Mouse (Mus musculus): ENCODE measurements at regions not wholly inside any gene's neighbourhood (a gene's known extent, or its start where the extent isn't known, plus 50 kb on each side); places are given as distances from the start of the nearest gene placed in this dataset.

DNA sequence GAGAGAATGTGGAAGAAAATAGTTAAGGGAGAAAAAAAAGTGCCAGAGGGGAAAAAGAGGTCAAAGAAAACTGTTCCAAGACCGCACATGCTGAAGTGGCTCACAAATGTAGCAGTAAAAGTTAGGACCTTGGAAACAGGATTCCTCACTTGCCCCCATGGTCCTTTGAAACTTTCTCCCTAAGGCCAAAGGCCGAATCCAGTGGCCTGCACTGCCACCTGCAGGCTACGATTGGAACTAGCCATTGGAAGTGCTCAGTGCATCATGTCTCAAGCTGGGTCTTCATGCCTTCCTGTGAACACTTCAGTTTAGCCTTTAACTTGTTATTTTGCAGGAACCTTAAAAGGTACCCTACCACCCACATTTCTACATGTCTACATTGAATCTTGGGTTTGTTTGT is 56.3 kb upstream of the Mctp2 start:
- ATAC-seq (replicated peaks; ENCODE audit: poor library complexity, severe bottlenecking) = peak; percentile 96

DNA sequence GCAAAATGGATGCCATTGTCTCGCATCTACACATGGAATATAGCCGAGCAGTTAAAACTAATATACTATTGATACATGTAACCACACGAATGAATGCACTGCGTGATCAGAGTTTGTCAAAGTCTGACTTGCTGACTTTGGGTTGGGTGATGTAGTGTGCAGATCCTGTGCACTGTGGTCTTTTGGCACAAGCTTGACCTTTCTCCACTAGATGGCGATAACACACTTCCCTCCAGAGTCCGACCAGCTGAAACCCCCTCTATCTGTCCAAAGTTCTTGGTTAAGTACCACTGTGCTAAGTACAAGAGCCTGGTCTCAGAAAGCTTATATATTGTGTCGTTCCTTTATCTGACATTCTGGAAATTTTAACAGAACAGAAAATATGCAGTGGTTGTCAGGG is 84.9 kb upstream of the Mctp2 start:
- ATAC-seq (replicated peaks; ENCODE audit: poor library complexity, severe bottlenecking) = peak; percentile 81

DNA sequence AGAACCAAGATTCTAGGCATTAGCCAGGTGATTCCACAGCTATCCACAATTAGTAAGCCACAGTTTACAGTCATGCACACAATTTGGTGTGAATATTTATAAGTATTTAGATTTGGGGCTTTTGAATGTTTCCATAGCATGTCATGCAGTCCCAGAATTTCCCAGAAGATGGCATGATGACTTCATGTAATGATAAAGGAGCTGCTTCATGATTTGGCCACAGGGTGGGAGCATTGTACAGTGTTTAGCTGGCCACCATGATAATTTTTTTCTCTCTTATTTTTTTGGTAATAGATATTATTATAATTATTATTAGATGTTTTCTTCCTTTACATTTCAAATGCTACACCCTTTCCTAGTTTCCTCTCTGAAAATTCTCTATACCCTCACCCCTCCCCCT is 93.6 kb upstream of the Mctp2 start:
- ATAC-seq (replicated peaks; ENCODE audit: poor library complexity, severe bottlenecking) = peak; percentile 87

DNA sequence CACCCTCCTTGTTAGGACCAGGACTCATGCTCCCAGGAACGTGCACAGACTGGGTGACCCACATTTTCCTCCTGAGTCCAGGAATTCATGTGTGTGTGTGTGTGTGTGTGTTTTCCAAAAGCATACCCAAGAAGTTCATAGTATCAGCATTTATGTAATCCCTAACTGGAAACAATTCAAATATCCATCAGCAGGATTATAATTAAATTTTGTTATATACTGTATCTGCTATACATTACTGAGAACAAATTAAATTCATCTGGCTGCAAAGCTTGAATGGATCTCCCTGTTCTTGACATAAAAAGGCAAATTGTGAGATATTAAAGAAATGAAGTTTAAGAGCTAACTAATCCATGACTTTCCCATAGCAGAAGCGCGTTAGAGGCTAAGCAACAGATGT is 99.7 kb upstream of the Mctp2 start:
- no peak for ATAC-seq (replicated peaks; ENCODE audit: poor library complexity, severe bottlenecking)

DNA sequence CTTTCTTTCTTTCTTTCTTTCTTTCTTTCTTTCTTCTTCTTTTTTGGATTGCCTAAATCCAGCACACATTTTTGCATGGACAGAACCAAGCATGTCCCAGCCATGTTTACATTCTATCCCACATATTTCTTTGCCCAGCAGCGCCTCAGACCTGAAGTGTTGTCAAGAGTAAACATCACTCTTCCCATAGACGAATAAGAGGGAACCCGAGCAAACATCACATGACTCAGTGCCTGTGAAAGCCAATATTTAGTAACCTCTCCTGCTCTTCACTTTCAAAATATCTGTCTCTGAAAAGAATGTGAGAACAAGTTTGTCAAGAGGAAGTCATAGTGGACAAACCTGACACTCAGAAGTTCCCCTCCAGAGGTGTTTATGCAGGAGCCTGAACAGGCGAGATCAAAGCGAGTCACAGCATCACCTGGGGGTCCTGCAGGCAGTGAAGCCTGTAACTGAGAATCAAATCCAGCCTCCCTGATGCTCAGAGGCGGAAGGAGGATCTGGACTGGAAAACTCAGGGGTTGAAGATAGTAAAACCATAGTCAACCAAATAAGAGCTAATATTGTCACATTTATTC is 102.1 kb upstream of the Mctp2 start:
- ATAC-seq (replicated peaks; ENCODE audit: poor library complexity, severe bottlenecking) = no peak

DNA sequence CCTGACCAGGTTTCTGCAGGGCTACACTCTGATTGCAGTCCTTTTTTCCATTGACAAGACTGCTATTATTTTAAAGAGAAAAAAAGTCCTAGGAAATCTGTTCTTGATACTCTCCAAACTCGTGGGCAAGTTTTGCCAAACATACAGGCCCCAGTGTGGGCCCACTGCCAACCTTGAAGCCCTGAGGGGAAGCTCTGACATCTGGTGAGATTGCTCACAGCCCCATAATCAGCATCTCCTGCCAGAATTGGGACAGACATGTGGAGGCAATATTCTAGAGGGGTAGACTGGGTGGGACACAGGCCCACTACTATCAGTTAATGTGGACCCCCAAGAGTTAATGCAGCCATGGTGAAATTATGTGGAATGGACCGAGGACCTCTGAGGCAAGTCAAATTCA is 132.1 kb upstream of the Mctp2 start:
- no peak for ATAC-seq (replicated peaks; ENCODE audit: poor library complexity, severe bottlenecking)

DNA sequence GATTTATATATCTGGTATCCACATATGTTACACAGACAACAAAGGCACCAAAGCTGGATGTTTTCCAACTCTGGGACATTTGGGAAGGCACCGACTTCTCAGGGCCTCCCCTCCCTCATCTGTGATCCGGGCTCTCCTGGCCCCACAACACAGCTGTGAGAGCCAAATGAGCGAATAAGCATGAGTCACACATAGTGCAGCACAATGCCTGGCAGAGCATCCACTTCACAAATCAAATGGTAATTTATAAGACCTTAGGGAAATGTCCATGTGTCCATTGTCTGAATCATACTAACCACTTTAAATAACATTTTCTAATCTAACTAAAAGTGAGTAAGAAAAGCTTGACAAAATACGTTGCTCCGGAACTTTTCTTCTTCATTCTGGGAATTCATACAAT is 135.6 kb upstream of the Mctp2 start:
- ATAC-seq (replicated peaks; ENCODE audit: poor library complexity, severe bottlenecking) = no peak

DNA sequence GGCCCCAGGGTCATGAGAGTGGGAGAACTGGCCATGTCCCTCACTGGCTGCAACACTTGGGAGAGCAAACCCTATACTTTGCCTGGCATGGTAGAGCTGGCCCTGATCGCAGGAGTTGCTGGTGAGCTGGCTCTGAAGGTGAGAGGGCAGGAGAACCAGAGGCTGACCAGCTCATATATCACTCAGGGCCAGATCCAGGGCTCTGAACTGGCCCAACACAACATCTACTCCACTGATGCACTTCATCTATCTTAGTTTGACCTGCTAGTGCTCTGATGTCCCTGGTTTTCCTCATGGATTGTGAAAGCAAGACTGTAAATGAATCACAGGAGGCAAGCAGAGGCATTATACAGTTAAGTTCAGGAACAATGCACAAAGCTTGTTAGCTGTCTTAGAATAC is 137.6 kb upstream of the Mctp2 start:
- ATAC-seq (replicated peaks; ENCODE audit: poor library complexity, severe bottlenecking) = no peak

DNA sequence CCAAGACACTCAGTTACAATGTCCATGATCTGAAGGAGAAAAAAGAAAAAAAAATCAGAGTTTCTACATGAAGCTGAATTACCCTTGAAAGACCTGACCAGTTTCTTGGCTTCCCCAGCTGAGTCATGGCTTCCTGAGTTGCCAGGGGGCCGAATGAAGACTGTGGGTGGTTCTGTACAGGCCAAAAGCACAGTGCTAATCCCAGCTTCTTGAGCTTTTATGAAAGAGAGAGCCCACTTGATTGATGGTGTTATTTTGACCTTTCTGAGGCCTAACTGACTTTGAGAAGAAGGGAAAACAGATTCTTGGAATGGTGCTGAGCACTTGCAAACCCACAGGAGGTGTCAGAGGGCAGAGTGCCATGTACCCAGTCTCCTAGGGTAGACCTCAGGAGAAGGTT is 138.4 kb upstream of the Mctp2 start:
- no peak for ATAC-seq (replicated peaks; ENCODE audit: poor library complexity, severe bottlenecking)

DNA sequence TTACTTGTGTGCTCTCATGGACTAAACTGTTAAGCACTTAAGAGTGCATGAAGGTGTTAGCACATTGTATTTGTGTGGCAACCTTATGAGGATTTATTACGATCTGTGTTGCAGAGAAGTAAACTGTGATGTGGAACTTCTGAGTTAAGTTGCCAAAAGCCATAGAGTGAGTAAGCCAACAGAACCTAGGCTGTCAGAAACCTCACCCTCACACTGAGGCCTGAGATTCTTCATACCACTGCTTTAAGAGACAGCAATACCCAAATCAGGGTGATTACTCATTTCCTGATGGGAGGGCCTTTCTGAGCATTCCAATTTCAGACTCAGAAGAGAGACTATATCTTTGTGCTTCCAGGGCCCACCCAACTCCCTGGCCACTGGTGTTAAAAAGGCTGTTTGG is 140.5 kb upstream of the Mctp2 start:
- no peak for ATAC-seq (replicated peaks; ENCODE audit: poor library complexity, severe bottlenecking)

DNA sequence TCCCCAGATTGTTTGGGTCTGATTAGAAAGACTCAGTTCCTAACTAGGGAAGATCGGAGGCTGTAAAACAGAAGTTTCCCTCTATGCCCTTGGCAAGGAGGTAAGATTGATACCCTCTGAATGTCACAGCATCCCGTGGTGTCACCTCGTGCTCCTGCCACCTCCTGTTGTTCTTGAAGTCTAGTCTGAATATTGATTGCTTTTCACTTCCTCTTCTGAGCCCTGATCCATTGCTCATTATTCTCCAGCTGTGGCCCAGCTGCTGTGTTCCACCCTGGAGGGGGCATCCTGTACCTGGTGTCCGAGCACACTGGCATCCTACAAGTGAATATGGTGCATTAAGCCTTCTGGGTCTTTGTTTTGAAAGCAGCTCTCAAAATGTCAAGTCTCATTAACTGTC is 156.6 kb upstream of the Mctp2 start:
- ATAC-seq (replicated peaks; ENCODE audit: poor library complexity, severe bottlenecking) = no peak

DNA sequence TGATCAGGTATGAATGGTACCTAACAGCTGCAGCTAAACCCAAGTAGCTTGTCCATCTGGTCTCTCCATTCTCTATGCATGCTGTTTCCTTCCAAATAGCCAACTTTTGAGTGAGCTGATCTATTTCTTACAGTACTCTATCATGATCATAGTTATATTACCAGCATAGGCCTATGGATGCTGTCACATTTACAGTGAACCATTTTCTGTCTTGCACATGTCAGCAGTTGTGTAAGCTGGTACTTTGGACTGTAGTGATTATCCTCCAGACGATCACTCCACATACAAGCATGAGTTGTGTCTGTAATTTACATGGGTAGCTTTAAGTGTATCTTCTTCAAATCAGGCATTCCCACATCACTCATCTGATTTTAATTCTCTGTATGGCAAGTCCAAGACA is 158.2 kb upstream of the Mctp2 start:
- ATAC-seq (replicated peaks; ENCODE audit: poor library complexity, severe bottlenecking) = no peak

DNA sequence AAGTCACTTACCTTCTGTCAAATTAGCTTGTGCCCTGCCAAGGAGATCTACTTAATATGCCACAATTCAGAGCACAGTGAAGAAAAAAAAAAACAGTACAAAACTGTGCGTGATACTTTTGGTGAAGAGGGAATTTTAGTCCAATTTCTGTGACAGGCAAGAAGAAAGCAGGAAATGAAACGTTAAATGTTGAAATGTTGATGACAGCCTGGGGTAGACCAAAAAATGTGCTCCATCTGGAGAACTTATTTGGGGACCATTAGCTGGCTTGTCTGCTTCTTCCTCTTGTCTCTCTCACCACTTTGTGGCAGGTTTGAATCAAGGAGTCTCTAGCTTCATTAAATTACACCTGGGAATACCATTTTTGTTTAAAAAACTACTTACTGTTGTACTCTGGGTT is 163.3 kb upstream of the Mctp2 start:
- ATAC-seq (replicated peaks; ENCODE audit: poor library complexity, severe bottlenecking) = no peak

DNA sequence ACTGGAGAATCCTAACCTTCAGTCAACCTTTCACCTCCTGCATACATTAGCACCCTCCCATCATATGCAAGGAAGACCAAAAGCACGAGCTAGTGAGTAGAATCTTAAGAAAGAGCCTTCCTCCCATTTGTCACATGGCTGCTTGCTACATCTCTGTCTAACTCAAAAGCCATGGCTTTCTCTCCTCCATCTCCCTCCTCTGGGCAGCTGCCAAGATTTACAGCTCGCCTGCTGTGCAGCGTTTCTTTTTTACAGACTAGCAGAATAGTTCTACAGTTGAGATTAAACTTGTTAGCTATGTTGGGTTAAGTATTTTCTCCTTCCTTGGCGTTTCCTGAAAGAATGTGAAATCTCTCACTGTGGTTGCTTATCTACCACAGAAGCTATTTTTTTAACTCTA is 168.3 kb upstream of the Mctp2 start:
- ATAC-seq (replicated peaks; ENCODE audit: poor library complexity, severe bottlenecking) = no peak

DNA sequence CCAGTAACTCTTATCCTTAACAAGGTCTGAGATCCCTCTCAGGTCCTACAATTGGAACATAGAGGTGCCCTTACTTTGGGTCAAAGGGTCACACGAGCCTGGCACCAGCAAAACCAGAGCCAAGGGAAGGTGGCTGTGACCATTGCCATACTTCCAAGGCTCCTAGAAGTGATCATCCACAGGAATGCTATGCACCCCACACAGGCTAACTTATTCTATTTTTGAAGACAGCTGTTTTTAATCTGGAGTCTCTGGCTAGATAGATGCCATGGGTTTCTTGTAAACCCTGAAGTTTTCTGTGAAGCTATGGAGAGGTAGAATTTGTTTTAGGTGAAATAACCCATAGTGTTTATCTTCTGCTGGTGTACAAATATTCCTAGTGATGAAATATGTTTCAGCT is 172.5 kb upstream of the Mctp2 start:
- ATAC-seq (replicated peaks; ENCODE audit: poor library complexity, severe bottlenecking) = no peak

DNA sequence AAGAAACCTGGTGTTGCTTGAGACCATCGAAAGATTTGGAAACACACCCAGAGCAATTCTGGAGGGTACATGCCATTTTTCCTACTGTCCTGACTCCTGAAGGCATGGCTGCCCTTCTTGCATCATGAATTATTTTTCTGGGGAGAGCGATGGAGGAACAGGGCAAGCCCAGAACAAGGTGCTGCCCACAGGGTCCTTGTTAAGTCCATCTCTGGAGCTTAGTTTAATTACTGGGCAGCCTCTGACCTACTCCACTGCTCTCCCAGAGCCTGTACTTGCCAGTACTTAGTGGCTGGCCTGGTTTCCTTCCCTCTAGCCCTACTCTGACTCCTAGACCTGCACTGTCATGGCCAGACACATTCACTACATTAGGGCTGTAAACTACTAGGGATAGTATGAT is 174.9 kb upstream of the Mctp2 start:
- ATAC-seq (replicated peaks; ENCODE audit: poor library complexity, severe bottlenecking) = no peak

DNA sequence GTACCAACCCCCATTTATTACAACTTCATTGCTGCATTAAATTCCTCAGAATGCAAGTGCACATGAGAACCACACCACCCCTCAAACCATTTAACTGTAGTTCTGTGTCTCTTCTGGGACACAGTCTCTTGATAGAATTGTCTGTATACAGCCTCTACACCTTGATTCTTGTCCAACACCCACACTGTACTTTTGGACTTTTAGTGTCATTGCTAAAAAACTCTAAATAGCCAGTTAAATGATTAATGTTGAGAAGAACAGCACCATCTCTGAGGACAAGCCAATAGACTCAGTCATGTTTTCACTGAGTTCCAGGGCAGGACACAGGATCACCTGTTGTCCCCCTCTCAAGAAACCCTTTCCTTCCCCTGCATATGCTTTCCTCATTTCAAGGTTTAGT is 183.8 kb upstream of the Mctp2 start:
- ATAC-seq (replicated peaks; ENCODE audit: poor library complexity, severe bottlenecking) = no peak

DNA sequence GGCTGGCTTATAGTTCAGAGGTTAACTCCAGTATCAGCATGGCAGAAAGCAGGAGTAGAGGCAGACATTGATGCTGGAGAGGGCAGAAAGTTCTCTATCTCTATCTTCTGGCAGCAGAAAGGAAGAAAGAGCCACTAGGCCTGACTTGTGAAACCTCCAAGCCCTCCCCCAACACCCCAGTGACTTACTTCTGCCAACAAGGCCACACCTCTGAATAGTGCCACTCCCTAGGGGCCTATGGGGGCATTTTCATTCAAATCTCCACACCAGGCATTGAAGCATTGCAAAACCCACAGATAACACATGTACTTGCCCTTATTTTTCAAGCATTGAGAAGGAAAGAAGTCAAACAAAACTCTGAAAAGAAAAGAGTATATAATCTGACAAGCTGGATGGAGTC is 186.9 kb upstream of the Mctp2 start:
- no peak for ATAC-seq (replicated peaks; ENCODE audit: poor library complexity, severe bottlenecking)

DNA sequence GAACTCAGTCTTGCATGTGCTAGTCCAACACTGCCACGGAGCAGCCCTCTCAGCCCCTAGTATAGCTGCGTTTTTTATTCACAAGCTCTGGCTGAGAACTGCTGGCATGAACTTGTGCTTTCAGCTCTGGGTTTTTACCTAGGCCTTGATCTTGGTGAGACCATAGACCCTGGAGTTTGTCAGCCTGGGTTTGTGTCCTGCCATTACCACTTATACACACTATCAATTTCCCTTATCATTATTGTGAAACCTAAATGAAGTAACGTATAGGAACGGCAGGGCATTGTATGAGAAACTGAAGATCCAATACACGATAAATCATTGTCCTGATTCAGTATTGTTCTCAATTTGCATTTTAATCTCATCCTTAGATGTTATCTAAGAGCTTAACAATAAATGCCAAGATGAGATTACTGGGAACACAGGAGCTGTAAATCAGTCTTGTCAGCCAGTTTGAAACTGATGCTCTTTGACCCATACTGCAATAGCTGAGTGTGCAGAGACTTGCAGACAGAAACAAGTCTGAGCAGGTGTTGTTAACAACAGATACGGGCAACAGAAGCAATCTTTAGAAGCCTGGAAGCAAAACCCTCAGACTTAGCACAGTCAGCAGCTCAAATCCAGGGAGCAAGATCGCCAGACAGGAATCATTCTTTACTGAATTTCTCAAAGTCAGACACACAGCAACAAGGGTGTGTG is 190.7 kb upstream of the Mctp2 start:
- no peak for ATAC-seq (replicated peaks; ENCODE audit: poor library complexity, severe bottlenecking)

DNA sequence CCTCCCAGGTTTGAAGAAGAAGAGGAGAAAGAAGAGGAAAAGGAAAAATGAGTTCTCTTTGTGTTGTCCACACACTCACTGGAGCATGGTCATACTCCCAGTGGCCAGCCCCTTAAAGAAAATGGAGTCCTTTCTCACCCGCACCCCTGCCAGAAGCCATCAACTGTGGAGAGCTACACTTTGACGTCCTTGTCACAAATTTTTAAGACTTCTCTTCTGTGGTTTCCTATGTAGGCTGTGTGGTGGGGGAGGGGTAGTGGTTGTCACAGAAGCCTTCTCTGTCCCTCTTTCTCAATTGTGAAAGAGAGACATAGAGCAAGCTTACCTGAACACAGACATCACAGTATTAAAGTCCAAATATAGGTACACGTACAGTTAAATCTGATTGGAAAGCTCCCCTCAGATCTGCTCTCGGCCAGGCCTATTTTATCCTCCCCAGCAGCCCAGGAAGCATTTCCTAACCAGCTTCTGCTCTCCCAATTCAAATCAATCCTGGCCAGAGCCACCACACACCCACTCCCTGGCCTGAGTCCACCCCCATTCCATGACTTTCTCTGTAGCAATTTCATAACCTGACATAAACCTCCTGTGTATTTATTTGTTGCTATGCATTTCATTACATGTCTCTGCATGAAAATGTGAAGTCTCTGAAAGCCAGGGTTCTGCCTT is 192.3 kb upstream of the Mctp2 start:
- ATAC-seq (replicated peaks; ENCODE audit: poor library complexity, severe bottlenecking) = no peak

DNA sequence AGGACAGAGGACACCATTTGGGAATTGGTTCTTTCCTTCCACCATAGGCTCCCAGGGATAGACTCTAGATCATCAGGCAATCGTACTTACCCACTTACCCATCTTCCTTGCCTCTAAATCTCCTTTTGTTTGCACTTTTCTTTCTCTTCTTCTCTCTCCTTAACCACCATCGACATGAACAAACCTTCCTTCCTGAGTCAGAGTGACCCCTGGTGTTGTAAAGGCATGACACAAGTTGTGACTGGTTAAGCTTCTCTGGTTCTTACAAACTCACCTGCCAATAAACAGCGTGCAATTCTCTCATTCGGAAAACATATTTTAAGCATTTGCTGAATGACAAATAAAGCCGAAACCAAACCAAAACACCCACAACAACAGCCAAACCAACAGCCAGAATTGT is 193.4 kb upstream of the Mctp2 start:
- no peak for ATAC-seq (replicated peaks; ENCODE audit: poor library complexity, severe bottlenecking)

DNA sequence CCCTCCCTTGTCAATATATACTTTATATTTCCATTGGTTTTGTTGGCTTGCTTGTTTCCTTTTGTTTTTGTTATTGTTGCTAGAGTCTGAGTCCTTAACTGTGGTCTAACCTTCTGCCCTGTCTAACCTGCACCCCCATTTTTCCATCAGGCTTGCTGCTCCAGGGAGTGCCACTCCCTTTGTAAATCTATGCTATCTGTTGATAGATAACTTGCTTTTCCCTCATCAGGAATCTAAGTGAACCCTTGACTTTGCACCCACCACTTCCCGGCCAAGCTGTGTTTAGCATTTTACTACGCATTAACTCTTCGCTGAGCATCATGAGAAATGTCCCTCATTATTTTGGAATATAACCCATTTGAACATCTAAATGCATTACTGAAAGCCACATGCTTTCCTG is 193.8 kb upstream of the Mctp2 start:
- no peak for ATAC-seq (replicated peaks; ENCODE audit: poor library complexity, severe bottlenecking)
